In genomic region chr13:19094571-19094970, GRCm38 (mm10) we compare ENCODE assay signal across 25 mouse cellular contexts.
DNase-seq lines count a peak whose midpoint lies in the region; ATAC-seq lines count a peak whose summit lies in the region.
"Had no signal": no experiment of that assay in that cellular context is flagged by ENCODE, and none has a peak within 500 bp of the region (broad histone marks: within the 10 kb centered on the region; RNA-seq: fewer than 3 reads in every experiment).

No protein-coding gene starts in this region.

- H3K4me2 ChIP-seq in heart, embryonic 12.5 days: no peak overlapping the region
- H3K4me2 ChIP-seq: forebrain, embryonic 13.5 days; hindbrain, embryonic 13.5 days; intestine, embryonic 15.5 days had no signal

- intact Hi-C loops in heart, postnatal 14 days (cut with DNase I): no loop called here

- H3K4me1 ChIP-seq in heart, embryonic 12.5 days (replicated peaks): no peaks in the 10 kb centered on the region
- H3K4me1 ChIP-seq: forebrain, embryonic 10.5 days; forebrain, embryonic 13.5 days; heart, embryonic 10.5 days; hindbrain, embryonic 13.5 days; intestine, embryonic 15.5 days had no signal

- H3K4me3 ChIP-seq in heart, embryonic 12.5 days: no peak overlapping the region
- H3K4me3 ChIP-seq: forebrain, embryonic 10.5 days; forebrain, embryonic 13.5 days; gastrocnemius, adult 2 months; heart, adult 2 months; heart, embryonic 10.5 days; hindbrain, embryonic 10.5 days; hindbrain, embryonic 13.5 days; intestine, embryonic 15.5 days had no signal

- H3K36me3 ChIP-seq in heart, embryonic 12.5 days: no peaks in the 10 kb centered on the region
- H3K36me3 ChIP-seq: forebrain, embryonic 10.5 days; heart, embryonic 10.5 days; hindbrain, embryonic 10.5 days; hindbrain, embryonic 13.5 days; intestine, embryonic 15.5 days had no signal

- H3K27me3 ChIP-seq in heart, embryonic 12.5 days (replicated peaks): no peaks in the 10 kb centered on the region
- H3K27me3 ChIP-seq: forebrain, embryonic 13.5 days; hindbrain, embryonic 13.5 days; intestine, embryonic 15.5 days had no signal

- ATAC-seq in heart, embryonic 12.5 days (ENCODE audit: insufficient number of reproducible peaks, low FRiP score): no peak
- ATAC-seq: CD4-positive, CD25-positive, alpha-beta regulatory T cell, adult 4 months; forebrain, embryonic 13.5 days; forebrain, postnatal 0 days; hindbrain, embryonic 16.5 days; intestine, embryonic 15.5 days had no signal

- DNase-seq in brain, adult 2 months (ENCODE audit: low read depth, low spot score): peak; percentile 71
- peak; percentile 38 to 43 for DNase-seq in cerebellum, adult 18-20 months
- DNase-seq in cerebellum, adult 9-10 months: peak; percentile 53
- peak; percentile 74 to 77 for DNase-seq in cerebellum, postnatal 14 days
- no peak for DNase-seq in gastrocnemius, postnatal 4 days (ENCODE audit: low spot score in 2 of 2)
- DNase-seq in retina, postnatal 1 day: no peak
- no peak for DNase-seq in heart, postnatal 14 days
- DNase-seq: adrenal gland, adult 2 months; adrenal gland, postnatal 14 days; forebrain, postnatal 0 days; gastrocnemius, adult 2 months; gastrocnemius, postnatal 14 days; heart, adult 2 months; heart, postnatal 36 days; kidney, adult 11 months; kidney, adult 8-10 months had no signal

- H3K9ac ChIP-seq in heart, embryonic 12.5 days: no peak overlapping the region
- H3K9ac ChIP-seq: forebrain, embryonic 13.5 days; forebrain, postnatal 0 days; hindbrain, embryonic 13.5 days; intestine, embryonic 15.5 days had no signal

- H3K9me3 ChIP-seq in heart, embryonic 12.5 days (replicated peaks): no peaks in the 10 kb centered on the region
- H3K9me3 ChIP-seq: forebrain, embryonic 10.5 days; forebrain, embryonic 13.5 days; heart, embryonic 10.5 days; hindbrain, embryonic 10.5 days; hindbrain, embryonic 13.5 days; intestine, embryonic 15.5 days had no signal

- WGBS in heart, embryonic 12.5 days: 79% methylated on average over 6 of the region's 6 CpGs

- no peak overlapping the region for H3K27ac ChIP-seq in heart, embryonic 12.5 days (ENCODE audit: poor library complexity, severe bottlenecking)
- H3K27ac ChIP-seq: forebrain, embryonic 10.5 days; forebrain, embryonic 13.5 days; gastrocnemius, adult 2 months; heart, adult 2 months; heart, embryonic 10.5 days; hindbrain, embryonic 10.5 days; hindbrain, embryonic 13.5 days; intestine, embryonic 15.5 days had no signal

Comparison
In these comparisons a context has a peak if more than half of its experiments do, and no peak if none do; other contexts are left out.
1. DNase-seq: peak in brain, adult 2 months (single experiment), cerebellum, adult 18-20 months (2 of 2), cerebellum, adult 9-10 months (single experiment) and cerebellum, postnatal 14 days (2 of 2); none in gastrocnemius, postnatal 4 days (0 of 2), retina, postnatal 1 day (single experiment) and heart, postnatal 14 days (0 of 2).